Mouse (Mus musculus): ENCODE data around the gene Olfr1443. TPM values are rescaled to one million over a fixed set of nuclear protein-coding genes. Genes with fewer than 3 reads are reported as not detected.
"Not testable (repeated sequence)": the region's sequence is repeated elsewhere in the genome, so short reads cannot be mapped to it uniquely, and the experiment has no call there.

Gene Olfr1443
- polyA plus RNA-seq, 1 experiment = not detected

- no peaks in the 10 kb centered on the region for H3K36me3 ChIP-seq (ENCODE audit: control insufficient read depth, insufficient read depth, low read length)
- no peaks in the 10 kb centered on the region for H3K27me3 ChIP-seq (ENCODE audit: control insufficient read depth, insufficient read depth, low read length)
- H3K4me3 ChIP-seq (ENCODE audit: control insufficient read depth, low read depth, low read length) = no peak overlapping the region
- no peak overlapping the region for H3K27ac ChIP-seq (ENCODE audit: control insufficient read depth, insufficient read depth, low read depth, low read length)
- TF ChIP-seq CTCF (IDR thresholded peaks at IDR 0.05; ENCODE audit: control insufficient read depth, insufficient read depth, insufficient replicate concordance, low read depth, low read length) (no peak), POLR2A (IDR thresholded peaks at IDR 0.05; ENCODE audit: control insufficient read depth, low read depth, low read length) (no peak)
- H3K4me1 ChIP-seq (ENCODE audit: control insufficient read depth, insufficient read depth, low read length) = no peaks in the 10 kb centered on the region
Measured at GRCm38 (mm10) chr19:12719189-12719588, 41.3 kb downstream of the Olfr1443 start.

GRCm38 (mm10) chr19:12720463-12720862 is 42.6 kb downstream of the Olfr1443 start:
- Histone ChIP-seq H3K4me3 (ENCODE audit: control insufficient read depth, low read depth, low read length) (no peak overlapping the region), H3K4me1 (ENCODE audit: control insufficient read depth, insufficient read depth, low read length) (no peaks in the 10 kb centered on the region), H3K27me3 (ENCODE audit: control insufficient read depth, insufficient read depth, low read length) (no peaks in the 10 kb centered on the region), H3K27ac (ENCODE audit: control insufficient read depth, insufficient read depth, low read depth, low read length) (no peak overlapping the region), H3K36me3 (ENCODE audit: control insufficient read depth, insufficient read depth, low read length) (no peaks in the 10 kb centered on the region)
- TF ChIP-seq CTCF (IDR thresholded peaks at IDR 0.05; ENCODE audit: control insufficient read depth, insufficient read depth, insufficient replicate concordance, low read depth, low read length) (no peak), POLR2A (IDR thresholded peaks at IDR 0.05; ENCODE audit: control insufficient read depth, low read depth, low read length) (no peak)

- H3K36me3 ChIP-seq (ENCODE audit: control insufficient read depth, insufficient read depth, low read length); H3K4me1 ChIP-seq (ENCODE audit: control insufficient read depth, insufficient read depth, low read length); H3K27me3 ChIP-seq (ENCODE audit: control insufficient read depth, insufficient read depth, low read length); H3K4me3 ChIP-seq (ENCODE audit: control insufficient read depth, low read depth, low read length); H3K27ac ChIP-seq (ENCODE audit: control insufficient read depth, insufficient read depth, low read depth, low read length): not testable (repeated sequence)
Measured at GRCm38 (mm10) chr19:12720919-12721318, 43.0 kb downstream of the Olfr1443 start.

- H3K4me3 ChIP-seq (ENCODE audit: control insufficient read depth, low read depth, low read length); H3K4me1 ChIP-seq (ENCODE audit: control insufficient read depth, insufficient read depth, low read length); H3K27ac ChIP-seq (ENCODE audit: control insufficient read depth, insufficient read depth, low read depth, low read length); H3K36me3 ChIP-seq (ENCODE audit: control insufficient read depth, insufficient read depth, low read length); H3K27me3 ChIP-seq (ENCODE audit: control insufficient read depth, insufficient read depth, low read length): not testable (repeated sequence)
Measured at GRCm38 (mm10) chr19:12721596-12721995, 43.7 kb downstream of the Olfr1443 start.

- H3K4me3 ChIP-seq (ENCODE audit: control insufficient read depth, low read depth, low read length) = no peak overlapping the region
- no peaks in the 10 kb centered on the region for H3K4me1 ChIP-seq (ENCODE audit: control insufficient read depth, insufficient read depth, low read length)
- no peaks in the 10 kb centered on the region for H3K36me3 ChIP-seq (ENCODE audit: control insufficient read depth, insufficient read depth, low read length)
- no peaks in the 10 kb centered on the region for H3K27me3 ChIP-seq (ENCODE audit: control insufficient read depth, insufficient read depth, low read length)
- TF ChIP-seq CTCF (IDR thresholded peaks at IDR 0.05; ENCODE audit: control insufficient read depth, insufficient read depth, insufficient replicate concordance, low read depth, low read length) (0 out of 2 replicates have a peak, but pooled peaks have one; percentile 3), POLR2A (IDR thresholded peaks at IDR 0.05; ENCODE audit: control insufficient read depth, low read depth, low read length) (no peak)
- no peak overlapping the region for H3K27ac ChIP-seq (ENCODE audit: control insufficient read depth, insufficient read depth, low read depth, low read length)
Measured at GRCm38 (mm10) chr19:12722308-12722707, 44.4 kb downstream of the Olfr1443 start.

GRCm38 (mm10) chr19:12725851-12726250 is 47.9 kb downstream of the Olfr1443 start:
- H3K36me3 ChIP-seq (ENCODE audit: control insufficient read depth, insufficient read depth, low read length) = no peaks in the 10 kb centered on the region
- no peak for TF ChIP-seq POLR2A (IDR thresholded peaks at IDR 0.05; ENCODE audit: control insufficient read depth, low read depth, low read length)
- no peaks in the 10 kb centered on the region for H3K4me1 ChIP-seq (ENCODE audit: control insufficient read depth, insufficient read depth, low read length)
- no peak overlapping the region for H3K4me3 ChIP-seq (ENCODE audit: control insufficient read depth, low read depth, low read length)
- H3K27ac ChIP-seq (ENCODE audit: control insufficient read depth, insufficient read depth, low read depth, low read length) = no peak overlapping the region
- no peaks in the 10 kb centered on the region for H3K27me3 ChIP-seq (ENCODE audit: control insufficient read depth, insufficient read depth, low read length)

- Histone ChIP-seq H3K4me1 (ENCODE audit: control insufficient read depth, insufficient read depth, low read length) (no peaks in the 10 kb centered on the region), H3K27ac (ENCODE audit: control insufficient read depth, insufficient read depth, low read depth, low read length) (no peak overlapping the region), H3K36me3 (ENCODE audit: control insufficient read depth, insufficient read depth, low read length) (no peaks in the 10 kb centered on the region), H3K4me3 (ENCODE audit: control insufficient read depth, low read depth, low read length) (no peak overlapping the region), H3K27me3 (ENCODE audit: control insufficient read depth, insufficient read depth, low read length) (no peaks in the 10 kb centered on the region)
- no peak for TF ChIP-seq CTCF (IDR thresholded peaks at IDR 0.05; ENCODE audit: control insufficient read depth, insufficient read depth, insufficient replicate concordance, low read depth, low read length)
Measured at GRCm38 (mm10) chr19:12731036-12731435, 53.1 kb downstream of the Olfr1443 start.

GRCm38 (mm10) chr19:12731950-12732349 is 54.0 kb downstream of the Olfr1443 start:
- Histone ChIP-seq H3K36me3 (ENCODE audit: control insufficient read depth, insufficient read depth, low read length) (no peaks in the 10 kb centered on the region), H3K27ac (ENCODE audit: control insufficient read depth, insufficient read depth, low read depth, low read length) (no peak overlapping the region), H3K4me1 (ENCODE audit: control insufficient read depth, insufficient read depth, low read length) (no peaks in the 10 kb centered on the region), H3K4me3 (ENCODE audit: control insufficient read depth, low read depth, low read length) (no peak overlapping the region), H3K27me3 (ENCODE audit: control insufficient read depth, insufficient read depth, low read length) (no peaks in the 10 kb centered on the region)
- no peak for TF ChIP-seq CTCF (IDR thresholded peaks at IDR 0.05; ENCODE audit: control insufficient read depth, insufficient read depth, insufficient replicate concordance, low read depth, low read length)
- TF ChIP-seq POLR2A (IDR thresholded peaks at IDR 0.05; ENCODE audit: control insufficient read depth, low read depth, low read length) = no peak

Other genes with a start within 250 kb of the Olfr1443 start
- 2.8 and 3.3 TPM in 2 replicates for gene Mpeg1, start 217.3 kb upstream of the Olfr1443 start, polyA plus RNA-seq (2012; rRNA removed)
- 5.7 and 6.0 TPM in 2 replicates for gene Dtx4, start 176.7 kb upstream of the Olfr1443 start, polyA plus RNA-seq (2012; rRNA removed)
- gene Fam111a, start 132.4 kb upstream of the Olfr1443 start, polyA plus RNA-seq (2012; rRNA removed) = 0.07 and 0.11 TPM in 2 replicates
- gene Gm4952, start 78.1 kb upstream of the Olfr1443 start, polyA plus RNA-seq (2012; rRNA removed) = not detected in 2 replicates
- not detected in 2 replicates for gene Glyat, start 44.8 kb upstream of the Olfr1443 start, polyA plus RNA-seq (2012; rRNA removed)
- gene Olfr1442, start 7.7 kb upstream of the Olfr1443 start, polyA plus RNA-seq (2012; rRNA removed) = not detected in 2 replicates
- gene Keg1, start 17.7 kb downstream of the Olfr1443 start, polyA plus RNA-seq (2012; rRNA removed) = not detected in 2 replicates
- 2.9 and 3.1 TPM in 2 replicates for gene Cntf, start 87.5 kb downstream of the Olfr1443 start, polyA plus RNA-seq (2012; rRNA removed)
- 40.2 and 48.5 TPM in 2 replicates for gene Zfp91, start 118.0 kb downstream of the Olfr1443 start, polyA plus RNA-seq (2012; rRNA removed)
- gene Lpxn, start 118.1 kb downstream of the Olfr1443 start, polyA plus RNA-seq (2012; rRNA removed) = 25.4 and 27.6 TPM in 2 replicates
- 0.21 and 0.41 TPM in 2 replicates for gene Gm5244, start 168.6 kb downstream of the Olfr1443 start, polyA plus RNA-seq (2012; rRNA removed)
- 0.96 and 1.2 TPM in 2 replicates for gene Olfr1444, start 179.2 kb downstream of the Olfr1443 start, polyA plus RNA-seq (2012; rRNA removed)
- gene Olfr1445, start 205.7 kb downstream of the Olfr1443 start, polyA plus RNA-seq (2012; rRNA removed) = 0.62 and 0.94 TPM in 2 replicates
- not detected in 2 replicates for gene Olfr1446, start 215.4 kb downstream of the Olfr1443 start, polyA plus RNA-seq (2012; rRNA removed)
- not detected in 2 replicates for gene Olfr1447, start 225.6 kb downstream of the Olfr1443 start, polyA plus RNA-seq (2012; rRNA removed)
- not detected in 2 replicates for gene Olfr1448, start 246.3 kb downstream of the Olfr1443 start, polyA plus RNA-seq (2012; rRNA removed)